Mouse (Mus musculus): ENCODE measurements around the gene Ckap2l. TPM values are rescaled to one million over a fixed set of nuclear protein-coding genes. Genes with fewer than 3 reads are reported as not detected.

Gene Ckap2l
- total and polyA plus RNA-seq, 2 experiments from 2014 or later, result 9.1 to 9.8 TPM

DNA sequence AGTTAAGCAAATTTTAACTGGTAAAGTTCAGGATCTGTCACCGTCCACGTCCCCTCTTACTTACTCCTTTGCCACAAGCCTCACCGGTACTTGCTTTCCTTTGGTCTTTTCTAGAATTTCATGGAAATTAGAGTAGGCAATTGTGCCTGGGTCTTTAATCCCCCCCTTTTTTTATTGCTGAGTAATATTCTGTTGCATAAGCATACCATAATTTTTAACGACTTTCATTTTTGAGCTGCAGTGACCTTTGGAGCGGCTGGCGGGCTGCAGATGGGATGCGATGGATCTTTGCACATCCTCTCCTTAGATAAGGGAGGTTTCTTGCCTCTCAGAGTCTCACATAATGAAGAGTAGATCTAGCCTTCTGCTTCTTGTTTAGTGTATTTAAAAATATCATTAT lies 67.7 kb downstream of the Ckap2l start:
- H3K4me1 ChIP-seq (ENCODE audit: insufficient read depth), result no peaks in the 10 kb centered on the region
- no peaks in the 10 kb centered on the region for H3K36me3 ChIP-seq (ENCODE audit: insufficient read depth)
- H3K9ac ChIP-seq, result no peak overlapping the region
- no peak for DNase-seq
- no peak for ATAC-seq
- H3K27me3 ChIP-seq (ENCODE audit: insufficient read depth, low read length), result no peaks in the 10 kb centered on the region
- no peak overlapping the region for H3K4me2 ChIP-seq (ENCODE audit: low read depth)
- H3K27ac ChIP-seq (ENCODE audit: low read depth, low read length), result no peak overlapping the region
- WGBS, result 93% methylated on average over 7 of the region's 7 CpGs
- no peak for TF ChIP-seq CTCF (IDR thresholded peaks at IDR 0.05; ENCODE audit: low read depth)
- H3K4me3 ChIP-seq (ENCODE audit: low read depth, low read length), result no peak overlapping the region
- H3K9me3 ChIP-seq (ENCODE audit: low read length), result no peaks in the 10 kb centered on the region

DNA sequence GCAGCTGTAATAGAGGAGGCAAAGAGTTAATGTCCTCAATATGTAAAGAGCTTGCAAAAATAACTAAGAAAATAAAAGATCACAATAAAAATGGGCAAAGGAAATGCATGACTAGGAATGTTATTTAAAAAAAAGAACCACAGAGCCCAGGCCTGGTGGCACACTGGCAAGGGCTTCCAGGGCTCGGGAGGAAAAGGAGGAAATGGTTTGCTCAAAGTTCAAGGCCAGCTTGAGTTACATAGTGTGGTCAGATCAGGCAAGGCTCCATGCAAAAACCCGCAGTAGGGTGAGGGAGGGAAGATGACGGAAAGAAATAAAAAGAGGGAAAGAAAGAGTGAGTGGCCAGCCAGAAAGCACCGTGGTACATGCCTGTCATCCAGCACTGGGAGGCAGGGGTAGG lies 68.4 kb downstream of the Ckap2l start:
- ATAC-seq, result no peak
- Histone ChIP-seq H3K36me3 (ENCODE audit: insufficient read depth) (no peaks in the 10 kb centered on the region), H3K4me2 (ENCODE audit: low read depth) (no peak overlapping the region), H3K4me1 (ENCODE audit: insufficient read depth) (no peaks in the 10 kb centered on the region), H3K27me3 (ENCODE audit: insufficient read depth, low read length) (no peaks in the 10 kb centered on the region), H3K27ac (ENCODE audit: low read depth, low read length) (no peak overlapping the region), H3K4me3 (ENCODE audit: low read depth, low read length) (no peak overlapping the region), H3K9ac (no peak overlapping the region), H3K9me3 (ENCODE audit: low read length) (no peaks in the 10 kb centered on the region)
- 92% methylated on average over 4 of the region's 4 CpGs for WGBS
- DNase-seq, result no peak
- TF ChIP-seq CTCF (IDR thresholded peaks at IDR 0.05; ENCODE audit: low read depth), result no peak

DNA sequence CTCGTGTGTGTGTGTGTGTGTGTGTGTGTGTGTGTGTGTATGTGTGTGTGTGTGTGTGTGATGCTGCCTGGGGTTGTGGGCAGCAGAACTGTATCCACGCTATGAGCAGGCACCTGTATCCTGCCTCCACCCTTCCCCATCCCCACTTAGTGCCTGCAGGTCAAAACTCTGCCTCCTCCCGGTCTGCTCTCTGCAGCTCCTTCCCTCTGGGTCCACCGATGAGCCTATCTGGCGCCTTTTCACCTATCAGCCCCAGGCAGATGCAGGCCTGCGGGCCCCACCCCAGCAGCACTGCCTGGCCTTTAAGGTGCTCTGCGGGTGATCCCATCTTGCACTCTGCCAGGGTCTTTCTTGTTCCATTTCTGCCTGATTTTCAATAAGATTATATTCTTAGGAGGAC lies 69.3 kb downstream of the Ckap2l start:
- Histone ChIP-seq H3K27ac (ENCODE audit: low read depth, low read length) (no peak overlapping the region), H3K27me3 (ENCODE audit: insufficient read depth, low read length) (no peaks in the 10 kb centered on the region), H3K4me3 (ENCODE audit: low read depth, low read length) (no peak overlapping the region), H3K36me3 (ENCODE audit: insufficient read depth) (no peaks in the 10 kb centered on the region), H3K9me3 (ENCODE audit: low read length) (no peaks in the 10 kb centered on the region), H3K9ac (no peak overlapping the region), H3K4me1 (ENCODE audit: insufficient read depth) (no peaks in the 10 kb centered on the region), H3K4me2 (ENCODE audit: low read depth) (no peak overlapping the region)
- no peak for TF ChIP-seq CTCF (IDR thresholded peaks at IDR 0.05; ENCODE audit: low read depth)
- WGBS, result 83% methylated on average over 6 of the region's 7 CpGs
- no peak for ATAC-seq
- no peak for DNase-seq

DNA sequence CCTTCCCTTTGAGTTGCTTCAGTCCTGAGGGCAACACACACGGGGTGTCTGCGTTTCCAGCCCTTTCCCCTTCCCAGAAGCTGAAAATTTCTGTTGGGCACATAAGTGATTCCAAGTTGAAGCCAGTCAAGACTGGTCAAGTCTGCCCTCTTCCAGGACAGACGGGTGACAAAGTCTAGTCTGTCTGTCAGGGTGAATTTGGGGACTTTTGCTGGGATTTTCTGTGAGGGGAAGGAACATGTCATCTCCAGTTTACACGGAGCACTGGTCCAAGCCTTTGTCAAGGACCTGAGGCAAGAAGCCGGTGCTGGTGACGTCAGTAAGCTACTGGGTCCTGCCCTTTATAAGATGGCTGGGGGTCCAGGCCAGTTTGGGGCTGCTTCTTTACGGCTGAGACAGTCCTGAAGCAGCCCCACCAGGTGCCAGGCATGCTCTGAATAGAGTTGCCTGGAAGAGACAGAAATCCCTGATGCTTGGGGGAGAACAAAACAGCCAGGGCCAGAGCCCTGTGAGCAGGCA lies 69.9 kb downstream of the Ckap2l start:
- TF ChIP-seq CTCF (IDR thresholded peaks at IDR 0.05; ENCODE audit: low read depth), result no peak
- Histone ChIP-seq H3K4me1 (ENCODE audit: insufficient read depth) (no peaks in the 10 kb centered on the region), H3K36me3 (ENCODE audit: insufficient read depth) (no peaks in the 10 kb centered on the region), H3K27ac (ENCODE audit: low read depth, low read length) (no peak overlapping the region), H3K4me2 (ENCODE audit: low read depth) (no peak overlapping the region), H3K9ac (no peak overlapping the region), H3K4me3 (ENCODE audit: low read depth, low read length) (no peak overlapping the region), H3K9me3 (ENCODE audit: low read length) (no peaks in the 10 kb centered on the region), H3K27me3 (ENCODE audit: insufficient read depth, low read length) (no peaks in the 10 kb centered on the region)
- no peak for DNase-seq
- 77% methylated on average over 7 of the region's 7 CpGs for WGBS
- ATAC-seq, result no peak

DNA sequence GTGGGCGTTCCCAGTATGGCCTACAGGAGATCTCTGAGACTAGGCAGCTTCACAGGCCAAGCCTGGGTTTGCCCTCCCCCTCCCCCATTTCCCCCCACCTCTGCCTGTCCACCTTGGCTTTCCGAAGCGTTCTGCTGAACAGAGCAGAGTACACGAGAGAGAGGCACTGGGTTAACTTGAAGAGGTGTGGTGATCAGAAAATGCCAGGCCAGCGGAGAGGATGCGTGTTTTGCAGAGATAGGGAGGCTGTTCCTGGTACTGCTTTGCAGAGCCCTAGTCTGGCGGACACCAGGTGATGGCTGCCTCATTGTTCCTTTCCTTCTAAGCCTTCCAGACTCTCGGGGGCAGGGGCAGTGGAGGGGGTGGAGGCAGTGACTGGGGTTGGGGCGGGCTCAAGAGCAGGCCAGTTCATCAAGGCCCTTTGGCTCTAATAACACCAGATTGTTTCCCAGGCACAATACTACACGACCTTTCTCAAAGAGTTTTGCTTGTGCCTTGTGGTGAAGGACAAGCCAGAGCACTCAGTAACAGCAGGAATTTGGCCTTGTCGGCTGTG lies 70.6 kb downstream of the Ckap2l start:
- Histone ChIP-seq H3K4me3 (ENCODE audit: low read depth, low read length) (no peak overlapping the region), H3K9ac (no peak overlapping the region), H3K9me3 (ENCODE audit: low read length) (no peaks in the 10 kb centered on the region), H3K27ac (ENCODE audit: low read depth, low read length) (no peak overlapping the region), H3K4me1 (ENCODE audit: insufficient read depth) (no peaks in the 10 kb centered on the region), H3K36me3 (ENCODE audit: insufficient read depth) (no peaks in the 10 kb centered on the region), H3K4me2 (ENCODE audit: low read depth) (no peak overlapping the region), H3K27me3 (ENCODE audit: insufficient read depth, low read length) (no peaks in the 10 kb centered on the region)
- WGBS, result 69% methylated on average over 11 of the region's 11 CpGs
- TF ChIP-seq CTCF (IDR thresholded peaks at IDR 0.05; ENCODE audit: low read depth), result no peak
- ATAC-seq, result no peak
- no peak for DNase-seq

DNA sequence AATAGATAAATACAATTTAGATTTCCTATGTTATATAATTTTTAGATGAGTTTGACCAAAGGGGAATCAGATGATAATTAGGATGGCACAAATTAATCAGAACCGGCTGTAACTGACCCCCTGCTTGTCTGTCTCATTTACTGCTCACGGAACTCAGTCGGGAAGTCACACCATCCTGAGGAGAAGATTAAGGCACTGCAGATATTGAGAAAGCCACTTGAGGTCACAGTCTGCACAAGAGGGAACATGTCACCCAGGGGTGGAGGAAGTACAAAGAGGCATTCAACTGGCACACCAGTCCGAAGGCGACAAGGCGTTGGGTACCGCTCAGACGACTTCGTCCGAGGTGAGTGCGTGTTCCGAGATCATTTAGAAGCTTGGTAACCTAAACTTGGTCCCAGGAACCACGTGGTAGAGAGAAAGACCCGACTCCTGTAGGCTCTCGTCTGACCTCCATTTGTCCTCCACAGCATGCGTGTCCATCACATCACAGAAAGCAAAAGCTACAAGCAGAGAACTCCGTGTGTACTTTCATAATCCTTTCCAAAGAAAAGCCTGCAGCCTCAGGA lies 71.7 kb downstream of the Ckap2l start:
- Histone ChIP-seq H3K4me2 (ENCODE audit: low read depth) (no peak overlapping the region), H3K27me3 (ENCODE audit: insufficient read depth, low read length) (no peaks in the 10 kb centered on the region), H3K27ac (ENCODE audit: low read depth, low read length) (no peak overlapping the region), H3K4me3 (ENCODE audit: low read depth, low read length) (no peak overlapping the region), H3K9ac (no peak overlapping the region), H3K4me1 (ENCODE audit: insufficient read depth) (no peaks in the 10 kb centered on the region), H3K9me3 (ENCODE audit: low read length) (no peaks in the 10 kb centered on the region), H3K36me3 (ENCODE audit: insufficient read depth) (no peaks in the 10 kb centered on the region)
- TF ChIP-seq CTCF (IDR thresholded peaks at IDR 0.05; ENCODE audit: low read depth), result no peak
- DNase-seq (no peak), ATAC-seq (no peak)
- WGBS, result 76% methylated on average over 17 of the region's 17 CpGs

DNA sequence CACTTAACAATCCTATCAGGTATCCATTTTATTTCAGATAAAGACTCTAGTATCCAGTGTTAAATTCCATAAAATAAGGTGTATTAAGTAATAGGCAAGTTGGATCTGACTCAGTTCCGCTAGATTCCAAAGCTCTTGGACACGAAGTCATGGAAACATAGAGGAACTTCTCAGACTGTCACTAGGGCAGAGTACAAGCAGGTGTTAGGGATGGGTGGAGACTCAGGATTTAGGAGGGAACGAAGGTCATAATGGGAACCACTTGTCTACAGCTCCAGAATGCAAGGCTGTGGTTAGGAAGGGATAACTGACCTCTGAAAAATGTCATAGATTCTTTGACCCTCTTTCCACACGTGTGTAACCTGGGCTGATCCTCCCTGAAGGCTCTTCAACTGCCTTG lies 72.8 kb downstream of the Ckap2l start:
- no peaks in the 10 kb centered on the region for H3K36me3 ChIP-seq (ENCODE audit: insufficient read depth)
- no peaks in the 10 kb centered on the region for H3K27me3 ChIP-seq (ENCODE audit: insufficient read depth, low read length)
- TF ChIP-seq CTCF (IDR thresholded peaks at IDR 0.05; ENCODE audit: low read depth), result no peak
- no peak overlapping the region for H3K9ac ChIP-seq
- no peak overlapping the region for H3K4me2 ChIP-seq (ENCODE audit: low read depth)
- no peaks in the 10 kb centered on the region for H3K4me1 ChIP-seq (ENCODE audit: insufficient read depth)
- DNase-seq (no peak), ATAC-seq (no peak)
- no peak overlapping the region for H3K27ac ChIP-seq (ENCODE audit: low read depth, low read length)
- no peaks in the 10 kb centered on the region for H3K9me3 ChIP-seq (ENCODE audit: low read length)
- WGBS, result 83% methylated on average over 4 of the region's 4 CpGs
- H3K4me3 ChIP-seq (ENCODE audit: low read depth, low read length), result no peak overlapping the region
